15 mouse cellular contexts compared by ENCODE assay signal in the genomic region with DNA sequence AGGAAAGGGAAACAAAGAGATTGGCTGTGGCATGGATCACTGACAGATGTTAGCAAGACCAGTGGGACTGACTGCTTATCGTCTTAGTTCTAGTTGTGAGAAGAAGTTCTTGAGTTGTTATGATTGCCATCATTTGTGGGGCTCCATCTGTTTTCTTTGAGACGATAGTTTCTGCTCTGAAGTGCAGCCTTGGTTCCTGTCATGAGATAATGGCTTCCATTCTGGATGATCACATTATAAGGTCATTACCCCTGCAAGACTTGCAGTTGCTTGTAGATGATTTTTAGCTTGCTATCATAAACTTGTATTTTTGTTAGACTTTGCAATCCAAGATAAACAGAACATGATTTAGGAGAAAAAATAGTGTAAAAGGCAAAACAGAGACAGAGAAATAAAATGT.
"Had no signal": no experiment of that assay in that cellular context is flagged by ENCODE, and none has a peak within 500 bp of the region (broad histone marks: within the 10 kb centered on the region; RNA-seq: fewer than 3 reads in every experiment).

No protein-coding gene starts in this region.

- H3K4me3 ChIP-seq: neural tube, embryonic 15.5 days; stomach, embryonic 15.5 days had no signal

- H3K36me3 ChIP-seq: neural tube, embryonic 15.5 days; stomach, embryonic 15.5 days had no signal

- H3K4me1 ChIP-seq: neural tube, embryonic 15.5 days; stomach, embryonic 15.5 days had no signal

- H3K9me3 ChIP-seq: neural tube, embryonic 15.5 days; stomach, embryonic 15.5 days had no signal

- DNase-seq: retina, postnatal 1 day; right cerebral cortex, adult 18-20 months; right cerebral cortex, postnatal 14 days; right cerebral cortex, postnatal 25 days; right cerebral cortex, postnatal 4 days; spleen, adult 18-20 months; thymus, adult 18-20 months; thymus, adult 2 months; thymus, postnatal 14 days; thymus, postnatal 25 days; thymus, postnatal 36 days; thymus, postnatal 4 days had no signal

- H3K27ac ChIP-seq: neural tube, embryonic 15.5 days; stomach, embryonic 15.5 days; stomach, postnatal 0 days had no signal

- H3K27me3 ChIP-seq: neural tube, embryonic 15.5 days; stomach, embryonic 15.5 days had no signal

- H3K9ac ChIP-seq: neural tube, embryonic 15.5 days; stomach, embryonic 15.5 days had no signal

- H3K4me2 ChIP-seq: neural tube, embryonic 15.5 days; stomach, embryonic 15.5 days had no signal
